Mouse (Mus musculus): ENCODE measurements around the gene Slc15a3. TPM values are rescaled to one million over a fixed set of nuclear protein-coding genes. Genes with fewer than 3 reads are reported as not detected.

Slc15a3 gene
- polyA plus RNA-seq, 1 experiment from 2014 or later: 0.46 TPM

- no peaks in the 10 kb centered on the region for H3K36me3 ChIP-seq
- no peak for ATAC-seq (ENCODE audit: borderline replicate concordance, extremely low read depth, low FRiP score, low TSS enrichment)
- H3K9me3 ChIP-seq: no peaks in the 10 kb centered on the region
- peaks cover 14% of the 10 kb centered on the region; the same call in 1 of the 2 replicates for H3K4me1 ChIP-seq
- H3K4me3 ChIP-seq: no peak overlapping the region
- no peaks in the 10 kb centered on the region for H3K27me3 ChIP-seq
- H3K9ac ChIP-seq: no peak overlapping the region
- peak overlapping the region; percentile 45 for H3K27ac ChIP-seq
- no peak overlapping the region for H3K4me2 ChIP-seq
- 75% methylated on average over 12 of the region's 12 CpGs for WGBS
These were observed 30.8 kb upstream of the Slc15a3 start for GRCm38 (mm10) chr19:10808524-10809233.

DNA sequence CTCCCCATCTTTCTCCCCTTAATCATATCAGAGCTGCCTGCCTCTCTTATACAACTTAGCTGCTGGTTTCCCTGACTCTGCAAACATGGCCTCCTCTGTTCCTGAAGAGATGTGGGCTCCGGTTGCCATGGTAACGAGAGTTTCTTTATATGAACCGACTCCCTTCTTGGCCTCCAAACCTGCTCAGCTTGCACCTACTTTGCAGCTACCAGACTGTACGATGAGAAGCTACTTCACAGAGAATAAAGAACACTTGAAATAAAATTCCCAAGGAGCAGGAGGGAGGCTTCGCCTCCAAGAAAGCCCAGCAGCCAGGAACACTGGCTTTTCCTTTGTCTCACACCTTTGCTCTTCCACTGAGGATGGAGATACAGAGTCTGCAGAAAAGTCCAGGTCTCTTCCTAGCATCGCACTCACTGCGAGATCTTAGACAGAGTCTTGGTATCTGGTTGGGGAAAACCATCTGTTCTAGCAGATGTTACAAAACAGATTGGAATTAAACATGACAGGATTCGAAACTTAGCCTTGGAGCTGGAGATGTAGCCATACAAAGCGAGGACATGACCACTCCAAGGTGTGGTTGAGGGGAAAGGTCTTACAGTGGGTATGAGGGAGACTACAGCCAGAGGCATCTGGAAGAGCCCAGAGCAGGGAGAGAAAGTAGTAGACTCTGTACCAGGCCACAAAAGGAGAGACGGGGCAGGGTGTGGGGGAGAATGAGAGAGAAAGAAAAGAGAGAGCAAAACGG is 29.9 kb upstream of the Slc15a3 start:
- Histone ChIP-seq H3K4me3 (no peak overlapping the region), H3K36me3 (no peaks in the 10 kb centered on the region), H3K4me1 (peaks cover 14% of the 10 kb centered on the region; the same call in 1 of the 2 replicates), H3K9me3 (no peaks in the 10 kb centered on the region), H3K27me3 (no peaks in the 10 kb centered on the region), H3K4me2 (no peak overlapping the region), H3K27ac (peak overlapping the region; percentile 86), H3K9ac (no peak overlapping the region)
- WGBS: 55% methylated on average over 11 of the region's 11 CpGs
- peak; percentile 62; the same call in 1 of the 2 replicates for ATAC-seq (ENCODE audit: borderline replicate concordance, extremely low read depth, low FRiP score, low TSS enrichment)

DNA sequence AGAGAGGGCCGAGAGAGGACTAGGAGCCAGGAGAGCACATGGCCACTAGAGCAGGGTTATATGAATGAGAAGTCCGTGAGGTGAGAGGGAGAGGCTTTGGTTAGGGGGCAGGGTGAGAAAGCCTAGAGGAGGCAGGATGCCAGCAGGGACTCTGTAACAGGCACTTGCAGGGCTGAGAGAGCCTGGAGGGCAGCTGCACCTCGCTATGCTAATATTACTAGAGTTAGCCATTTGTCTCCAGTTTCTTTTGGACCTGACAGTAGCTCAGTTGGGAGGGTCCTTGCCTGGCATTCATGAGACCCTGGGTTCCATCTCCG is 29.4 kb upstream of the Slc15a3 start:
- H3K4me1 ChIP-seq: peaks cover 14% of the 10 kb centered on the region; the same call in 1 of the 2 replicates
- H3K9me3 ChIP-seq: no peaks in the 10 kb centered on the region
- H3K4me3 ChIP-seq: no peak overlapping the region
- WGBS: 47% methylated on average over 4 of the region's 4 CpGs
- H3K9ac ChIP-seq: no peak overlapping the region
- H3K36me3 ChIP-seq: no peaks in the 10 kb centered on the region
- no peaks in the 10 kb centered on the region for H3K27me3 ChIP-seq
- peak overlapping the region; percentile 86 for H3K27ac ChIP-seq
- ATAC-seq (ENCODE audit: borderline replicate concordance, extremely low read depth, low FRiP score, low TSS enrichment): peak; percentile 76; the same call in 1 of the 2 replicates
- no peak overlapping the region for H3K4me2 ChIP-seq

- no peaks in the 10 kb centered on the region for H3K36me3 ChIP-seq
- H3K4me3 ChIP-seq: no peak overlapping the region
- ATAC-seq (ENCODE audit: borderline replicate concordance, extremely low read depth, low FRiP score, low TSS enrichment): no peak
- no peak overlapping the region for H3K9ac ChIP-seq
- WGBS: 74% methylated on average over 6 of the region's 6 CpGs
- H3K9me3 ChIP-seq: no peaks in the 10 kb centered on the region
- H3K4me2 ChIP-seq: no peak overlapping the region
- H3K27me3 ChIP-seq: no peaks in the 10 kb centered on the region
- H3K4me1 ChIP-seq: peaks cover 14% of the 10 kb centered on the region; the same call in 1 of the 2 replicates
- H3K27ac ChIP-seq: no peak overlapping the region
These were observed 28.1 kb upstream of the Slc15a3 start for GRCm38 (mm10) chr19:10811471-10811870.

DNA sequence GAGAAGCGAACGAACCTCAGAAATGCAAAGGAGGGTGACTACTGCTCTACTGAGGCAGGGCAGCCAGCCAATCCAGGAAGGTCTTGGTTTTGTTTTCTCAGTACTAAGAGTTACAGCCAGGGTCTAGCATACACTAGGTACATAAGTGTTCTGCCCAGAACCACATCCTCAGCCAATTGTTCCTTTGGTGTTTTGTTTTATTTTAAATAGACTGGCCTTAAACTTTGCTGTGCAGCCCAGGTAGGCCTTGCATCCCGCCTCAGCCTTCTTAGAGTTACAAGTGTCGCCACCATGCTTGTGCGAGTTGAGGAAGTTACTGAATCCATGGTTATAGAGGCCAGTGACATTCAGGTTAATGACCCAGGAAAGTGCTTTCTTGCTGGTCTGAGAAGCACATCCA is 26.5 kb upstream of the Slc15a3 start:
- ATAC-seq (ENCODE audit: borderline replicate concordance, extremely low read depth, low FRiP score, low TSS enrichment): no peak
- 92% methylated on average over 5 of the region's 5 CpGs for WGBS
- Histone ChIP-seq H3K9me3 (no peaks in the 10 kb centered on the region), H3K4me1 (peaks cover 14% of the 10 kb centered on the region; the same call in 1 of the 2 replicates), H3K4me2 (no peak overlapping the region), H3K36me3 (no peaks in the 10 kb centered on the region), H3K27me3 (no peaks in the 10 kb centered on the region), H3K27ac (no peak overlapping the region), H3K4me3 (no peak overlapping the region), H3K9ac (no peak overlapping the region)

- H3K36me3 ChIP-seq: no peaks in the 10 kb centered on the region
These were observed 25.6 kb upstream of the Slc15a3 start for GRCm38 (mm10) chr19:10813905-10814304.

DNA sequence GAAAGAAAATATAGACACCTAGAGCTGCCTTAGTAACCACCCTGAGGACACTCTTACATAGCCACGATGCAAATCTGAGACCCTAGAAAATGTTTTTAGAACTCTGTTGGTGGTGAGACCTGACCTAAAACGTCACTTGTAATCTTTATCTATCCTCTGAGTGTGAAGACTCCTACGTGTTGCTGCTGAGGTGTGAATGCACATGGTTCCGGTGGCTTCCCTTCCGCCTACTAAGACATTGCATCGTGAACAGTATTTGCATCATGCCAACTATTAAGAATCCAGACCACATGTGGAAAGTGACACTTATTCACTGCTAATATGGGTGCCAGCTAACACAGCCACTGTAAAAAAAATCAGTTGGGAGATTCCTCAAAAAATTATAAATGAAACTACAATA is 23.7 kb upstream of the Slc15a3 start:
- Histone ChIP-seq H3K9me3 (no peaks in the 10 kb centered on the region), H3K27ac (no peak overlapping the region), H3K4me1 (peaks cover under 1% of the 10 kb centered on the region; the same call in 1 of the 2 replicates), H3K9ac (no peak overlapping the region), H3K36me3 (no peaks in the 10 kb centered on the region), H3K4me3 (no peak overlapping the region), H3K27me3 (no peaks in the 10 kb centered on the region), H3K4me2 (no peak overlapping the region)
- whole genome bisulfite sequencing: 76% methylated on average over 6 of the region's 6 CpGs
- ATAC-seq (ENCODE audit: borderline replicate concordance, extremely low read depth, low FRiP score, low TSS enrichment): no peak

More at GRCm38 (mm10) chr19:10813905-10814304, 25.6 kb upstream of the Slc15a3 start:
- ATAC-seq (ENCODE audit: borderline replicate concordance, extremely low read depth, low FRiP score, low TSS enrichment): no peak
- no peaks in the 10 kb centered on the region for H3K27me3 ChIP-seq
- peaks cover 14% of the 10 kb centered on the region; the same call in 1 of the 2 replicates for H3K4me1 ChIP-seq
- no peaks in the 10 kb centered on the region for H3K9me3 ChIP-seq
- no peak overlapping the region for H3K4me2 ChIP-seq
- 56% methylated on average over 7 of the region's 7 CpGs for WGBS
- no peak overlapping the region for H3K9ac ChIP-seq
- no peak overlapping the region for H3K27ac ChIP-seq
- H3K4me3 ChIP-seq: no peak overlapping the region

GRCm38 (mm10) chr19:10816462-10816861 is 23.1 kb upstream of the Slc15a3 start:
- H3K36me3 ChIP-seq: no peaks in the 10 kb centered on the region
- 39% methylated on average over 2 of the region's 2 CpGs for WGBS
- H3K9me3 ChIP-seq: no peaks in the 10 kb centered on the region
- ATAC-seq (ENCODE audit: borderline replicate concordance, extremely low read depth, low FRiP score, low TSS enrichment): no peak
- H3K4me2 ChIP-seq: no peak overlapping the region
- H3K4me3 ChIP-seq: no peak overlapping the region
- H3K27me3 ChIP-seq: no peaks in the 10 kb centered on the region
- no peak overlapping the region for H3K9ac ChIP-seq
- H3K4me1 ChIP-seq: no peaks in the 10 kb centered on the region; the same call in 1 of the 2 replicates
- H3K27ac ChIP-seq: no peak overlapping the region

DNA sequence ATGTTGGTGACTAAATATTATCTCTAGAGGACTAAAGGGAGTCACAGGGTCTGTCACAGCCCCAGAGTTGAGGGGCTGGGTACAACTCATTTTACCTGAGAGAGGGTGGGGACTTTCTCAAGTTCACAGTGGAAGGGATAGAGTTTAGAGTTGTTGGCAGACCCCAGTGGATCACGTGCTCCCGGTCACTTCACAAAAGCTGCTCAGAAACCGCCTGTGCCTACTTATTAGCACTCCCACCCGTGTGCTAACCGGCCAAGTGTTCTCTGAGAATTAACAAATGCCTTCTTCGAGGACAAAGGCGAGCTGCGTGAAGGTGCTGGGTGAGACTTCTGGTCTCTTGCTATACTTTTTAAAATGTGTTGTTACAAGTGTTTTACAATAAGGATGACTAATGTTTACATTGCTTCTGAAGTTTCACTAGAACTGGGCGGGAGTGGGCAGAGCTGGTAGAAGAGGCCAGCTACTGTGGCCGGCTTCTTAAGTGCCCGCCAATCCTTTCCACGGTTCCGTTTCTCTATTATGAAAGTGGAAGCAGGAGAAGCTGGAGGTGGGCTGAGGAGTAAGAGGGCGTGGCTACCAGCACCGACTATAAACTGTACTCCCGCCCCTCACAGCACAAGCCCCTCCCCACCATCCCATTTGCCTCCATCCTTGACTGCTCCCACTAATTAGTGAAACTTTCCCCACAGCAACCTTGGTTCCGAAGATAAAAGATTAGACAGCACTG is 21.1 kb upstream of the Slc15a3 start:
- Histone ChIP-seq H3K4me1 (no peaks in the 10 kb centered on the region; the same call in 1 of the 2 replicates), H3K9me3 (no peaks in the 10 kb centered on the region), H3K36me3 (no peaks in the 10 kb centered on the region), H3K27ac (peak overlapping the region; percentile 84), H3K4me3 (peak overlapping the region; percentile 6; the same call in 1 of the 2 replicates), H3K9ac (no peak overlapping the region), H3K4me2 (peak overlapping the region; percentile 48), H3K27me3 (no peaks in the 10 kb centered on the region)
- WGBS: 21% methylated on average over 17 of the region's 17 CpGs
- peak; percentile 78 for ATAC-seq (ENCODE audit: borderline replicate concordance, extremely low read depth, low FRiP score, low TSS enrichment)

DNA sequence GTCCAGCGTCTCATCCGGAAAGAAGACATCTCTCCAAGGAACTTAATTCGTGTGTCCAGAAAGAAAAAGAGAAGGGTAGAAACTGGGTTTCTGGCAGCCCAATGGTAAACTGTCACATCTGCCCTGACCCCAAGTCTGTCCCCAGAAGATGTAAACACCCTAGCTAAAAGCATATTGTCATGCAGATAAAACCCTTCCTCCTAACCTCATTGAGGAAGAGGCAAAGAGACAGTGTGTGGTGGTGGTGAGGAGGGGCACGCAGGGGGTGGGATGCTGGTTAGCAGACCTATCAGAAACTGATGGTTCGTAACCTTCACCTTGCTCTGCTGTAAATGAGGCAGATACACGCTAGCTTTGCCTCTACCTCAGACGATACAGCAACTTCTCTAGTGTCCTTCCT is 18.2 kb upstream of the Slc15a3 start:
- Histone ChIP-seq H3K4me2 (no peak overlapping the region), H3K9me3 (no peaks in the 10 kb centered on the region), H3K27me3 (no peaks in the 10 kb centered on the region), H3K36me3 (no peaks in the 10 kb centered on the region), H3K9ac (no peak overlapping the region), H3K4me1 (no peaks in the 10 kb centered on the region; the same call in 1 of the 2 replicates), H3K4me3 (no peak overlapping the region), H3K27ac (no peak overlapping the region)
- no peak for ATAC-seq (ENCODE audit: borderline replicate concordance, extremely low read depth, low FRiP score, low TSS enrichment)
- WGBS: 65% methylated on average over 7 of the region's 7 CpGs

DNA sequence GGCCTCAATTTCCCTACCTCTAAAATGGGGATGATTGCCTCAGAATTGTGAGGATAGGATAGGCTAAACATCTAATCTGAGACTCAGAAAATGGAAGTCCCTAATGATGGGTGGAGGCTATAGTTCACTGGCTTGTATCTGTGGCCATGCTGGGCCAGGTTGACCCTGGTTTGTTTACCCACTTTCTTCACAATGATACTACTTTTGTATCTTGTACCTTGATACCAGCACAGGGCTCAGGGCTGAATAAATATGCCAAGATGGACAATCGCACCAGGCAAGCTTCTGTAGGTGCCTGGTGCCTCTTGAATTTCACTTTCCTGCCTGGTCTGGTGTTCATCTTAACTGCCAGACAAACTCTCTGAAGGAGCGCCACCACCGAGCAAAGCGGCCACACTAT is 17.0 kb upstream of the Slc15a3 start:
- WGBS: 88% methylated on average over 4 of the region's 4 CpGs
- Histone ChIP-seq H3K4me3 (no peak overlapping the region), H3K4me1 (no peaks in the 10 kb centered on the region; the same call in 1 of the 2 replicates), H3K9ac (no peak overlapping the region), H3K27ac (no peak overlapping the region), H3K36me3 (no peaks in the 10 kb centered on the region), H3K4me2 (no peak overlapping the region), H3K9me3 (no peaks in the 10 kb centered on the region), H3K27me3 (no peaks in the 10 kb centered on the region)
- no peak for ATAC-seq (ENCODE audit: borderline replicate concordance, extremely low read depth, low FRiP score, low TSS enrichment)

Data from lung, embryonic 15.5 days (tissue).